Mouse (Mus musculus) granulocyte monocyte progenitor cell, adult 5-6 weeks (primary cell): ENCODE measurements around the gene Gm17654. TPM values are rescaled to one million over a fixed set of nuclear protein-coding genes. Genes with fewer than 3 reads are reported as not detected.
"Not testable (repeated sequence)": the region's sequence is repeated elsewhere in the genome, so short reads cannot be mapped to it uniquely, and the experiment has no call there.

Experiments used
- ATAC-seq: replicated peaks from 2 replicates; pipeline ENCODE4 v1.8.0; 2016; ENCODE audit warnings: mild to moderate bottlenecking, moderate TSS enrichment, inconsistent platforms; ENCODE audit not compliant: poor library complexity, severe bottlenecking
- total RNA-seq, 2 experiments: library from RNA; stranded (forward) in 1 of 2; stranded (reverse) in 1 of 2; fragments of 200-712, 200-1000 nt in 1 of 2; fragments of >200 nt in 1 of 2; fragmentation: Nextera tagmentation in 1 of 2; gene quantifications; 2 replicates each; pipeline ENCODE4 v1.2.3; 2014 to 2017

Gm17654 gene
- total RNA-seq (2014; fragmentation: Nextera tagmentation): not detected in 2 replicates
- not detected in 2 replicates for total RNA-seq (2017)

DNA sequence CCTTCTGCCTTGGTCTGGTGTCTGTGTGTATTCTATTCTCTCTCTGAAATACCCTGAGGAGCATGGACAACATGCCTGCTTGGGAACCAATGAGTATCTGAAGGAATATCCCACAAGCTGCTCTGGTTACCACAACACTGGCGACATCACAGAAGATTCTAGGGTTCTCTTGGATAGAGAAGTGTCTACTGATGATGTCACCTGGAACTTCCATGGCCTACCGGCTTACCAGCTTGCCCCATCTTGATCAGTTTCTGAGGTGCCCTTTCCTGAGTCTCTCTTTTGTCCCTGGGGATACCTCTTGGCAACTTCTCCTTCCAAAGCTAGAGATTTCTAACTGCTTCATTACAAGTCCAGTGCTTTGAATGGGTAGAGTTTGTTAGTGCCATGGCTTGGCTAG, at the start of gene Gm17654:
Gm17654 (minus strand) TSS at position 101 of the 400 bp plus-strand sequence.
- ATAC-seq: not testable (repeated sequence)

DNA sequence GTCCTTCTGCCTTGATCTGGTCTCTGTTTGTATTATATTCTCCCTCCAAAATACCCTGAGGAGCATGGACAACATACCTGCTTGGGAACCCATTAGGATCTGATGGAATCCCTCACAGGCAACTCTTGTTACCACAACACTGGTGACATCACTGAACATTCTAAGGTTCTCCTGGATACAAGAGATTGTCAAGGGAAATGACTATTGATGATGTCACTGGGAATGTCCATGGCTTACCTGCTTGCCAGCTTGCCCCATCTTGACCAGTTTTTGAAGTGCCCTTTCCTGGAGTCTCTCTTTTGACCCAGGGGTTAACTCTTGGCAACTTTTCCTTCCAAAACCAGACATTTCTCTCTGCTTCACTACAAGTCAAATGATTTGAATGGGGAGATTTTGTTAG, 29.0 kb upstream of the Gm17654 start, which contains the start of gene Gm10375:
Gm10375 (minus strand) TSS at position 101 of the 400 bp plus-strand sequence.
- ATAC-seq: not testable (repeated sequence)

DNA sequence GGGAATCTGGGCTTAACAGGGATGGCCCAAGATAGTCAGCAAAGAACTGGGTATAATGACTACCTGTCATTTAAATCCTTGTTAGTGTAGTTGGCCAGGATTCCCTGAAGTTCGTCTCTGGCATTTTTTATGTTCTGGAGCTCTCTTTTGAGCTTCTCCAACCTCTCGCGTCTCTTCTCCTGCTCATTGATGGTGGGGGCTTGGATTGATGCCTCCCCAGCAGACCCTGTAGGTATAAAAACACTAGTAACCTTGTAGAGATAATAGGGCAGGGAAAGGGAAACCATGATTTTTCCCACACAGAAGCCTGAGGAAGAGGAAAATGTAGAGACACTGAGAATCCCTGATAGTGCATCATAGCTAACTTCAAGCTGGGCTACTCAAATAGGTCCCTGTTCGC, 977 bp downstream of the Gm17654 start:
- ATAC-seq: not testable (repeated sequence)

DNA sequence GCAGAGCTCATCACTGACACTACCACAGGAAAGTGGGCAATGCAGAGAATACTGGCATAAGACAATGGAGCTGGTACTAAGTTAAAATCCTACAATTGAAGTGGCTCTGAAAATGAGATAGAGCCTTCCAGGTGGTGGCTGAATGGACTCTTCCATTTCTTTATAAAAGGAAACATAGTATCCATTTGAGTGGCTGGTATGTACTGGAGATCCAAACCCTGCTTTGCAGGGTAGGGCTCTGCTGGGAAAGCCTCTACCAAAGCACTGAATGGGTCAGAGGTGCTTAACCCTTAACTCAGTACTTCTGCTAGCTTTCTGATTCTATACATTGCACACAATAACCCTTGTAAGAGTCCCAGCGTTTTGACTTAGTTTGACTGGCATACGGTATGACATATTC, 26.7 kb downstream of the Gm17654 start:
- not testable (repeated sequence) for ATAC-seq

DNA sequence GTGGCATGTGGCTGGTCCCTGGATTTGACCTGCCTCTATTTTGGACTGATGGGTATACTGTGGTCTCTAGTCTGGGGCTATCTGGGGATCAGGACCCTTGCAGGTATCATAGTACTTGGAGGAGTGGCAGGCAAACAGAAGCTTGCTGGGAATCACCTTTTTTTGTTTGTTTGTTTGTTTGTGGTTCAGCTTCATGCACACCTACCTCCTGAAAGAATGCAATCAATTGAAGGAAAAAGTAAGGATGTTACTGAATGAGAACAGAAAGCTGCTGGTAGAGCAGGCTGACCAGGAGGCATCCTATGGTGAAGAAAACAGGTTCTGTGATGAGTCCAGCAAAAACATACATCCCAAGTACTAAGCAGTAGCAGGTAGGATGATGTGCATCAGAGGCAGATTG, 32.7 kb downstream of the Gm17654 start:
- ATAC-seq: not testable (repeated sequence)

DNA sequence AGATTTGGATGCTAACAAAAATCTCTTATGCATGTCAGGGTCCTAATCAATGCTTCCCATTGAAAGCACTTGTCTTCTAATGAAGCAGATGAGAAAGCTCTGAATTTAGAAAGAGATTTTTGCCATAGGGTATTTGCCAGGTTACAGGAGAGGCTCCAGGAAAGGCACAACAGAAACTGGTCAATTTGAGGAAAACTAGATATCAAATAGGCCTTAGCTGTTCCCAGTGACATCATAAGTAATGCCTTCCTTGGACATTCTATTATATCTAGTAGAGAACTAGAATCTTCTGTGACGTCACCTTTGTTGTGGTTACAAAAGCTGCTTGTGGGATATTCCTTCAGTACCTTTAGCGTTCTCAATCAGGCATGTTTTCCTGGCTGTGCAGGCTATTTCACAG, 35.7 kb downstream of the Gm17654 start, which contains the start of gene Gm5799:
Gm5799 (plus strand) TSS at position 301 of the 400 bp plus-strand sequence.
- not testable (repeated sequence) for ATAC-seq

DNA sequence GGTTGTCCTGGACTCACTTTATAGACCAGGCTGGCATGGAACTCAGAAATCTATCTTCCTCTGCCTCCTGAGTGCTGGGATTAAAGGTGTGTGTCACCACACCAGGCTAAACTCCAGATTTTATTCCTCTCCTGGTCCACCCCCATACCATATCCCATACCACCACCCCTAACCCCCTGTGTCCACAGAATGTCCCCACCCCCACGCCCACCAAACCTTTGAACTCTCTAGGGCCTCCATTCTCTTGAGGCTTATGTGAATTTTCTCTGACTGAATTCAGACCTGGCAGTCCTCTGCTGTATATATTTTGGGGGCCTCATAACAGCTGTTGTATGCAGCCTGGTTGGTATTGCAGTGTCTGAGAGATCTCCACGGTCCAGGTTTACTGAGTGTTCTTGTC, 40.8 kb downstream of the Gm17654 start:
- not testable (repeated sequence) for ATAC-seq

DNA sequence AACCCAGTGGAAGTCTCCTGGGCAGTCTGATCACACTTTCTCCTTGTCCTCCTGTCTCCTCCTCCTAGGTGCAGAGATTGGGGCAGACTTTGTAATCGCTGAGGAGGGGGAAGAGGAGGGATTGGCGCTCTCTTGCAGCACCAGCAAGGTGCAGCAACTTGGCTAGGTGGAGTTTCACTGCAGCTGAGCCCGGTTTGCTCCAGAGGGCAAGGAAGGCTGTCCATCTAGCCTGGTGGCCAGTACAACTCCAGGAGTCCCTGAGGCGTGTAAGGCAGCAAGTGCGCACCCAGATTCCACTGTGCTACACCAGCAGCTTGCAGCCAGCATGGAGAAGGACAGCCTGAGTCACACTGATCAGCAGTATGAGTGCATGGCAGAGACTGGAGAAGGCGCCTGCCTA, 46.6 kb downstream of the Gm17654 start:
- not testable (repeated sequence) for ATAC-seq

DNA sequence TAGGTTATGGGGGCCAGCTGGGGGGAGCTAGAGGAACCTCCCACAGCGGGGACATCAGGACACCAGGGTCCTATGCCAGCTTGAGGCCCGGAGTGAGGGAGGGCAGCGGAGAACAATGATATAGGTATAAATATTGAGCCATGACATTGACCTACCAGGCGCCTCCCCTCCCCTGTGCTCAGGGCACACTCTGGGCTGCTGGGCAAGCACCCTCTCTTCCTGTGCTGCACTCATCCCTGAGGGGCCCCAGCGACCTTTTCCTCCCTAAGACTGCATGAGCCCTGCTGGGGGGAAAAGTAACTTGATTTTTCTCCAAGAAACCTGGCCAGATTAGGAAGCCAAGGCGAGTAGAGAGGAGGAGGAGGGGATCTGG, 46.9 kb downstream of the Gm17654 start:
- not testable (repeated sequence) for ATAC-seq

DNA sequence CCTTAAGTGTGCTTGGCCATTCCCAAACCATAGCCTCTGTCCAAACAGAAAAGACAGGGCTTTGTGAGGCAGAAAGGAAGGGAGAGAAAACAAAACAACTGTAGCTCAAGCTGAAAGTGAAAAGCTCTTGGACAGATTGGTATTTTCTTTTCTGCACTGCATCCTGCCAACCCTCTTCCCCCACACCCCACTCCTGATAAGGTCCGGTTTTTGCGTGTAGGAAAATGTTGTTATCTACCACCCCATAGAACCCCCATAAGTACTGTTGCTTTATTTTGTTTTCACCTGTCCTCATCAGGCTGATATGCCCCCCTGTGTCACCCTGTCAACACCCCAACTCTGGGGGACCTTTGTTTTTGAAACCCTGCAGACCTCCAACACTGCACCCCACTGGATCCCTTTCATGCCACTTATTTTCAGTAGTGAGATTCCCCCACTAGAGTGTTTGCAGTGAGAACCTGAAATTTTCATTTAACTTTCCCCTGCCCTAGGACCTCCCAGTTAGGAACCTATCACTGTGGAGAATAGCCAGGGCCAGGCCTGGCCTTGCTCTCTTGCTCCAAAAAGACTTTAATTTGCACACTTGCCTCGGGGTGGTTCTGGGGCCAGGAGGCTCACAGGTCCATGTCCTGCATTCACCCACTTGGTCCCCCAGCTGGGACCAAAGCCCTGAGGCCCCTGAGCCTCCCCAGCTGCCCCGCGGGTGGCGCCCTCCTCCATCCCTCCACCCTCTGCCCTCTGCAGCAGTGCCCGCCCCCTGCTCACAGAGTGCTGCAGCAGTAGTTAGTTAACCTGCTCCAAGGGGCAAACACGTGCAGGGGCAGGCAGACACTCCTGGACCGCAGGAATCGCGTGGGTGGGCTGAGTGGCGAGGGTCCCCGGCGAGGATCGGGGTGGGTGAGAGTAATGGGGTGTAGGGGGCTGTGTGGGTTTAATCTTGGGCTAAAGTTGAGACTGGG, 47.6 kb downstream of the Gm17654 start:
- not testable (repeated sequence) for ATAC-seq

Other genes with a start within 250 kb of the Gm17654 start
- not detected in 2 replicates for gene 1700001F09Rik, start 231.3 kb downstream of the Gm17654 start, total RNA-seq (2014; fragmentation: Nextera tagmentation)
- not detected in 2 replicates for gene 1700001F09Rik, start 231.3 kb downstream of the Gm17654 start, total RNA-seq (2017)
- not detected in 2 replicates for gene Gm8138, start 162.8 kb downstream of the Gm17654 start, total RNA-seq (2014; fragmentation: Nextera tagmentation)
- gene Gm8138, start 162.8 kb downstream of the Gm17654 start, total RNA-seq (2017): not detected in 2 replicates
- gene Gm5799, start 35.6 kb downstream of the Gm17654 start, total RNA-seq (2014; fragmentation: Nextera tagmentation): not detected in 2 replicates
- not detected in 2 replicates for gene Gm5799, start 35.6 kb downstream of the Gm17654 start, total RNA-seq (2017)
- gene Gm10375, start 28.9 kb upstream of the Gm17654 start, total RNA-seq (2014; fragmentation: Nextera tagmentation): not detected in 2 replicates
- not detected in 2 replicates for gene Gm10375, start 28.9 kb upstream of the Gm17654 start, total RNA-seq (2017)
- gene Gm8165, start 98.1 kb upstream of the Gm17654 start, total RNA-seq (2014; fragmentation: Nextera tagmentation): not detected in 2 replicates
- gene Gm8165, start 98.1 kb upstream of the Gm17654 start, total RNA-seq (2017): not detected in 2 replicates
- 1.6 TPM in 1 of 2 replicates, not detected in the other for gene Gm7324, start 118.7 kb upstream of the Gm17654 start, total RNA-seq (2014; fragmentation: Nextera tagmentation)
- gene Gm7324, start 118.7 kb upstream of the Gm17654 start, total RNA-seq (2017): 0.21 and 2.4 TPM in 2 replicates
- gene Gm16506, start 148.3 kb upstream of the Gm17654 start, total RNA-seq (2014; fragmentation: Nextera tagmentation): not detected in 2 replicates
- gene Gm16506, start 148.3 kb upstream of the Gm17654 start, total RNA-seq (2017): not detected in 2 replicates
- not detected in 2 replicates for gene Gm6526, start 168.7 kb upstream of the Gm17654 start, total RNA-seq (2014; fragmentation: Nextera tagmentation)
- not detected in 2 replicates for gene Gm6526, start 168.7 kb upstream of the Gm17654 start, total RNA-seq (2017)
- gene Gm8180, start 205.6 kb upstream of the Gm17654 start, total RNA-seq (2014; fragmentation: Nextera tagmentation): not detected in 2 replicates
- not detected in 2 replicates for gene Gm8180, start 205.6 kb upstream of the Gm17654 start, total RNA-seq (2017)